In the genomic region with DNA sequence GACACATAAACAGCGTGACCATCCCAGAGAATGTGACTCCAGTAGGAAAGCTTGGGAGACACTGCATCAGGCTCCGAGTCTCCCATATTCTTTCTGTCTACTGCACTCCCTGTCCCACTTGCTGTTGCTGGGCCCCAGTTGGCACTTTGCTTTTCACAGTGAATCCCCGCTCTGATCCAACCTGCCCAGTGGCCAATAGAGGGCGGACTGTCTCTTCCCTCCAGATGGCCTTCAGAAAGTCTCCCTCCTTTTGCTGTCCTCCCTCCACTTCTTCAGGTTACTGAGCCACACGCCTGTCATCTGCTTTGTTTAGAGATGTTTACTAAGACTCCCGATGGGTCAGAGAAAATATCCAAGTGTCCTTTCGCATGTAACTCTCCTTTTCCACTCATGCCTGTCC, we compare ENCODE assay signal across 8 mouse cellular contexts. TPM values are rescaled to one million over a fixed set of nuclear protein-coding genes. Genes with fewer than 3 reads are reported as not detected.
DNase-seq lines count a peak whose midpoint lies in the region; ATAC-seq and TF ChIP-seq lines count a peak whose summit lies in the region.

No protein-coding gene starts in this region.

- H3K4me2 ChIP-seq in hindbrain, postnatal 0 days (ENCODE audit: low read depth, low read length) = no peak overlapping the region
- H3K4me2 ChIP-seq in hindbrain, embryonic 14.5 days (replicated peaks) = no peak overlapping the region

- peak; percentile 84 for TF ChIP-seq CTCF in hindbrain, postnatal 0 days (IDR thresholded peaks at IDR 0.05; ENCODE audit: low read depth)

- ATAC-seq in hindbrain, postnatal 0 days = no peak
- ATAC-seq in hindbrain, embryonic 14.5 days (ENCODE audit: low FRiP score) = no peak

- H3K27me3 ChIP-seq in hindbrain, postnatal 0 days (ENCODE audit: insufficient read depth, low read length) = no peaks in the 10 kb centered on the region
- H3K27me3 ChIP-seq in hindbrain, embryonic 14.5 days (ENCODE audit: control insufficient read depth, insufficient read depth, low read length) = no peaks in the 10 kb centered on the region

- peaks cover 9% of the 10 kb centered on the region; the same call in 1 of the 2 replicates for H3K4me1 ChIP-seq in hindbrain, postnatal 0 days (ENCODE audit: insufficient read depth, low read length)
- H3K4me1 ChIP-seq in hindbrain, embryonic 14.5 days (replicated peaks; ENCODE audit: control insufficient read depth, insufficient read depth, low read length) = no peaks in the 10 kb centered on the region

- H3K9me3 ChIP-seq in hindbrain, postnatal 0 days (ENCODE audit: low read length) = no peaks in the 10 kb centered on the region
- no peaks in the 10 kb centered on the region for H3K9me3 ChIP-seq in hindbrain, embryonic 14.5 days (ENCODE audit: control insufficient read depth, low read length)

- no peak overlapping the region for H3K4me3 ChIP-seq in hindbrain, postnatal 0 days (ENCODE audit: low read length)
- H3K4me3 ChIP-seq in hindbrain, embryonic 14.5 days (replicated peaks; ENCODE audit: low read length) = no peak overlapping the region

- peak; percentile 73 for DNase-seq in hindbrain, postnatal 0 days (ENCODE audit: low spot score)
- no peak for DNase-seq in hindbrain, embryonic 14.5 days (ENCODE audit: low spot score)
- DNase-seq in 416B (ENCODE audit: low read depth) (peak; percentile 55), MN1 (ENCODE audit: low spot score) (no peak)
- peak; percentile 51 for DNase-seq in adrenal gland, adult 8-10 months
- DNase-seq in embryo, embryonic 9.5 days (ENCODE audit: extremely low spot score) = peak; percentile 60
- peak; percentile 81 for DNase-seq in kidney, postnatal 10 days
- peak; percentile 56 for DNase-seq in naive thymus-derived CD4-positive, alpha-beta T cell, adult 2 months (ENCODE audit: low read depth)

- H3K9ac ChIP-seq in hindbrain, postnatal 0 days (replicated peaks; ENCODE audit: low read length) = no peak overlapping the region
- H3K9ac ChIP-seq in hindbrain, embryonic 14.5 days = no peak overlapping the region

- H3K36me3 ChIP-seq in hindbrain, postnatal 0 days (ENCODE audit: insufficient read depth, low read length) = no peaks in the 10 kb centered on the region
- H3K36me3 ChIP-seq in hindbrain, embryonic 14.5 days (replicated peaks; ENCODE audit: control insufficient read depth, insufficient read depth) = no peaks in the 10 kb centered on the region

- 30% methylated on average over 7 of the region's 7 CpGs for WGBS in hindbrain, postnatal 0 days
- 20% methylated on average over 7 of the region's 7 CpGs for WGBS in hindbrain, embryonic 14.5 days

- no peak overlapping the region for H3K27ac ChIP-seq in hindbrain, postnatal 0 days
- no peak overlapping the region for H3K27ac ChIP-seq in hindbrain, embryonic 14.5 days

RNA-seq across cellular contexts. Expression of a gene that starts 2.9 kb away (rescaled TPM):
- total RNA-seq in hindbrain, postnatal 0 days (2014; rRNA removed) = 129 and 143 TPM in 2 replicates
- 13.6 and 14.6 TPM in 2 replicates for polyA plus RNA-seq in hindbrain, postnatal 0 days (2015; fragmentation: Nextera tagmentation; extraction: Ambion mirVana)
- 17.2 and 18.7 TPM in 2 replicates for polyA plus RNA-seq in hindbrain, embryonic 14.5 days (2014; fragmentation: Nextera tagmentation; extraction: Ambion mirVana)
- total RNA-seq in adrenal gland, adult 8-10 months (2022) = 10 to 100 TPM; 36.6 to 49.5 (median 41.8) TPM

Comparison
In these comparisons a context has a peak if more than half of its experiments do, and no peak if none do; other contexts are left out.
1. DNase-seq: peak in hindbrain, postnatal 0 days (single experiment), 416B (single experiment), adrenal gland, adult 8-10 months (single experiment), embryo, embryonic 9.5 days (single experiment), kidney, postnatal 10 days (single experiment) and naive thymus-derived CD4-positive, alpha-beta T cell, adult 2 months (single experiment); none in hindbrain, embryonic 14.5 days (single experiment) and MN1 (single experiment).